Mouse (Mus musculus) testis, postnatal 10 days (tissue): ENCODE measurements at regions not wholly inside any gene's neighbourhood (a gene's known extent, or its start where the extent isn't known, plus 50 kb on each side); places are given as distances from the start of the nearest gene placed in this dataset.

ENCODE experiments used
- DNase-seq: peaks from one replicate; pipeline ENCODE4 v3.0.0; 2021; ENCODE audit warnings: low spot score

GRCm38 (mm10) chr15:72101730-72102129 lies 1732.6 kb upstream of the Gm6569 start:
- DNase-seq: no peak

- no peak for DNase-seq
Observed at GRCm38 (mm10) chr15:72105830-72106413, 1728.4 kb upstream of the Gm6569 start.

DNA sequence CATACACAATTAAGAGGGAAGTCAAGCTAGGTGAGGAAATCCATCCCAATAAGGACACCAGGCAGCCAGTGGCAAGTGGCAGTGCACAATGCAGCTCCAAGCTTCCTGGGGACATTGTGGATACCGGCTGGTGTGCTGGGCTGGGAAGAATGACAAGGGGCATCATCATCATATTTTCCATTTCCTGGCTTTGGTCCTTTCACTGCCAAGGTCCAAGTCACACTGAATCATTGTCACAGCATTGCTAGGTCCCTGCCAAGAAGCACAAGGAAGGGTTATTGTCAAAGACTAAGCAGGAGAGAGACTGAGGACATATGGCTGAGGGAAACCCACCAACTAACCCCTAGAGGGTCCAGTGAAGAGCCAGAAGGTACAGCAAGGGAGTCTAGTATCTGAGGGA lies 1723.8 kb upstream of the Gm6569 start:
- DNase-seq: no peak

DNA sequence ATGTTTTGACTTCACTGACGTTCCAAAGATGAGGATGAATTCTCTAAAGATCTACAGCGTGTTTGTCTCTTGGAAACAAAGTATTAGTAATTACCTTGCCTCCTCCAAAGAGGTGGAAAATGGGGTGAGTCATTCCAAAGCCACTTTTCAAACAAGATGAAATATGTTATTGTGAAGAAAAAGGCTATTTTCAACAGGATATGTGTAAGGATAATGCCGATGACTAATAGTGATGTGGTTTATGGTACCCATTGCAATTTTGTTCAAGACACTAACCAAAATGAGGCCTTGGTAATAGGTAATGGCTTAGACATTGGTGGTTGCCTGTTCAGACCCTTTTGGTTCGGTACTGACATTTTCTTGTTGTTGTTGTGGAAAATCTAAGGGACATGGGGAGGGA lies 1717.6 kb upstream of the Gm6569 start:
- DNase-seq: no peak

- no peak for DNase-seq
Observed at GRCm38 (mm10) chr15:72134226-72134625, 1700.1 kb upstream of the Gm6569 start.

DNA sequence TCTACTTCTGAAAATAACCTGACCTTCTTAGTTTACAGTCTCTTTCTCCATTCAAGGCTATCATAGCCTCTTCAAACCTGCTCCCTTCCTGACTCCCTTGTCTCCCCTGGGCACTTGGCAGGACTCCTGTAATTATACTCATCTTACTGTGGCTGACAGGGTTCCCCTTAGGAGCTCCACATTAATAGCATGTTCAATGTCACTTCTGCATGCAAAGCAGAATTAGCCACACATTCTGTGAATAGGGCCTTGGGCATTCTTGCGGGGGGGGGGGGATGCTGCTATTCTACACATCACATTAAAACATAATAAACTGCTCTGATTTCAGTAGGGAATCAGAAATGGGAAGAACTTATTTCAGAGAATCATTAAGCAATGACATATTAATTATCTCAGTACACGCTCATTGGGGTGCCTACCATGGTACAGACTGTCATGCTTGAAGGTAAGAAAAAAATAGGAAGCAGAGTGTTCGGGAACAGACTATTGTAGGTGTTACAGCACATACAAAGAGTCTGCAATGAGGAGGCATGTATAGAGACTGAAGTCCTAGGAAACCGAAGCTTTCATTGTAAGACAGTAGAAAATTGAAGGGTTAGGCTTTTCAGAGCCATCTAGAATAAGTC lies 1698.3 kb upstream of the Gm6569 start:
- no peak for DNase-seq

GRCm38 (mm10) chr15:72140122-72140521 lies 1694.2 kb upstream of the Gm6569 start:
- DNase-seq: no peak

DNA sequence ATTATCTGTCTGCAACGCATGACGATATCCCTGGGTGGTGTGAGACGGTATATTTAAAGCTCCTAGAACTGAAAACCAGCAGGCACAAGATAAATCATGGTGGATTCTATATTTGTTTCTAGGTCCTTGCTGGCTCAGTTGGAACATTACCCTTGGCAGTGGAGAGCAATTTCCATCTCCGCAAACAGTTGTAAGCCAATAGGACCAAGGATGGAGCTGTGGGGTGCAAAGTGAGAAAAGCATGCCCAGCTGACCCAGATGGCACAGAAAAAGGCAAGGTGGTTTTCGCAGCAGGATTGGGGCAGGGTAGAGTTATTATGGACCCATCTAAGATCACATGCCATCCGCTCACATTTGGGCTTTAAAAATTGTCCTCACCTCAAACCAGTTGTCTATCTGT lies 1683.8 kb upstream of the Gm6569 start:
- no peak for DNase-seq

DNA sequence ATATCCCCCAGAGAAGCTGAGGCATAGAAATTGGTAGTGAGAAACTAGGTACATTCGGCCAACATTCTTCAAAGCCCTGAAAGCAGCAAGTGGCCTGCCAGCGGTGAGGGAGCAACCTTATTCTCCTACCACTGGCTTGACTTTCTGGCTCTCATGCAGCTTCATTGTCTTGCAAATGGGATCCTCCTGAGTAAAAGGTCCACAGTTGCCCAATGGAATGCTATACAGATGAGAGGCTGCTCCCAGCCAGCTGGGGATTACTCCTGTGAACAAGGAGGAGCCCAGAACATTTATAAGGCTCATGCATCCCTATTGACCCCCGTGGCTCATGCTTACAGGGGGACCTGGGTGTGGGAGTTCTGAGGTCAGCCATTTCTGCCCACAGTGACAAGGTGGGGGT lies 1675.9 kb upstream of the Gm6569 start:
- DNase-seq: no peak

DNA sequence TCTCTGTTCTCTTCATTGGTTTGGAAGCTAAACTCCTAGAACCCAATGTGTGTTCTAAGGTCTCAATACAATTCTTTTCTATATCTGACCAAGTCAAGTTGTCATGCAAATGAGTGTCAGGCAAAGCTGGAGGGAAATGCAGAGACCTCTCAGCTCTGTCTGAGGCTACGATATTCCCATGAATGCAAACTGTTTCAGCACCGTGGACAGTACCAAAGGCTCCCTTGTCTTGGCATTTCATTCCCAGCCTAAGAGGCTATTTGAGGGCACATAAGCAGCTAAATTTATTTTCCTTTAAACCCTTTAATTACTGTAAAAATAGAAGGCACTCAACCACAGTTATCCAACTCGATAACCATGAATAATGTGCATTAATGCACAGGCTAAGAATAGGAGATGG lies 1633.5 kb upstream of the Gm6569 start:
- DNase-seq: peak; percentile 55

DNA sequence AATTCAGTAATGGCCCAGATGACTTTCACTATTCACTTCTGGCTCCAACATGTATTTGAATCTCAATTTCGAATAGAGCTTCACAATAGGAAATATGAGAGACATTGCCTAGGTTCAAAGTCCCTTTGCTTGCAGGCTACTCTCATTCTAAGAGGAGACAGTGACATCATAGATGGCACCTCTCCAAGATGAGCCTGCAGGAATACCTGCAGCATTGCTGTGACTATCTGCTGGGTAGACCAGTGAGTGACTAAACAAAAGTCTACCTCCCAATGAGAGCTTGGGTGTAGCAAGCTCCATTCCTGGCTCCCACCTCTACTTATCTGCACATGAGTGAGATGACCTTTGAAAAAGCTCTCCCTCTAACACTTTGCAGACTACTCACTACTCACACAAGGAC lies 1632.6 kb upstream of the Gm6569 start:
- no peak for DNase-seq

GRCm38 (mm10) chr15:72205240-72205799 lies 1629.0 kb upstream of the Gm6569 start:
- DNase-seq: no peak

DNA sequence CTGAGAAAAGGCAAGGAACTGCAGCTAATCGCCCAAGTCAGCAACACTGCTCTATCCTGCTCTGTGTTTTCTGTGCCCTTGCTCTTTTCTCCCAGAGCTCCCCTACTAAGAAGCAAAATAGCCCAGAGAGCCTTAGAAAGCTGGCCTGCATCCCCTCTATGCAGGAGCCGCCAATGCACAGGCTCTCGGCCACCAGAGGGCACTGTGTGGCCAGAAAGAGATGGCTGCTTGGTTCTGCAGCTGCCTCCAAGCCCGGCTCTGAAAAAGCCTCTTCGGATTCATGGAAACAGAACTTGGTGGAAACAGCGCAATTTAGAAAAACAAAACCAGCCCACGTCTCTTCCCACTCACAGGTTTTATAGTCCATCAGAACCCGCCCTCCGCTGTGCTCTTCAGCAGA lies 1628.4 kb upstream of the Gm6569 start:
- DNase-seq: peak; percentile 89

GRCm38 (mm10) chr15:72207589-72207988 lies 1626.8 kb upstream of the Gm6569 start:
- no peak for DNase-seq

DNA sequence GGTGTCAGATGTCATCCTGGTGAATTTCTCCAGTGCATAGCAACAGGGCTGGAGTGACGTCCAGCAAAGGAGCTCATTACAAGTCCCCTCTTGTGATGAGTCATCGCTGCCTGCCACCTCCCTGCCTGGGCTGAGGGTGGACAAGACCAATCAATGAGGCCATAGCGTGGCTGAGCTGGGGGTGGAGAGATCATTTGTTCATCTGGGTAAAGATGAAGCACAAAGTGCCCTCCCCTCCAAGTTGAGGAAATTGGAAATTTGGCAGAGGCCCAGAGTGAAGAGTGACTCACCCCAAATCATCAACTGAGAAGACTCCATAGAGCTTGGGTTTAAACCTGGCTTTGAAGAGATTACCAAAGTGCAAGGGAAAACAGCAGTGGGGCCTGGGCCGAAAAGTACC lies 1626.3 kb upstream of the Gm6569 start:
- no peak for DNase-seq

GRCm38 (mm10) chr15:72208973-72209372 lies 1625.4 kb upstream of the Gm6569 start:
- no peak for DNase-seq

- DNase-seq: no peak
Observed at GRCm38 (mm10) chr15:72217731-72218130, 1616.6 kb upstream of the Gm6569 start.

DNA sequence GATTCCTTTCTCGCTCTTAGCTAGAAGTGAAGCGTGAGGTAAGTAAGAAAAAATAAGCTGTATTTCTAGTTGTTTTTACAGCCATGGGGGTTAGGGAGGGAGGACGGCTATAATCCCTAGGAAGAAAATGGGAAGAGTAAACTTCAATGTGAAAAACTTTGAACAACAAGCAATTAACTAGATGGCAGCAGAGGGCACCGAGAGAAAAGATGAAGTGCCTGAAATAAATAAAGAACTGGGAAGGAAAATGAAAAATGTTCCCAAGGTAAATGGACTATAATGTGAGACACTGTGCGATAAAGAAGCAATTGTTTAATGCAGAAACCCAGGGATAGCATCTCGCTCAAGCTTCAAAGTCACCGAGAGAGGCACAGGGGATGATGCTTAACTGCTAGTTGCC lies 1614.4 kb upstream of the Gm6569 start:
- no peak for DNase-seq

DNA sequence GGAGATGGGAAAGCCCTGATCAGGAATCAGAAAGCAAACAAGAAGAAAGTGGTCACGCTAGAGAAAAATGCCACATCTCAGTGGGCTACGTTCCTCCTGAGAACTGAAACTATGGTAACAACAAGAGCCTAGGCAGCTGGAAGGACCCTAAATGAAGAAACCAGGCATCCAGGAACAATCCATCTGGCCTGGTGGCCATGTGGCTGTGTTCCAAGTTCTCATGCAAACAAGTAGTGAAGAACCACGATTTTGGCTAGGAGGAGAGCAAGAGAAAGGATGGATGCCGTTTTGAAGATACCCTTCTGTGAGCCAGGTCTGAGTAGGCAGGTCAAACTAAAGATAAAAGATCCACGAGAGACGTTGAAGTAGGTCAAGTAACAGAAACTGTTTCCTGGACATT lies 1613.6 kb upstream of the Gm6569 start:
- DNase-seq: no peak

DNA sequence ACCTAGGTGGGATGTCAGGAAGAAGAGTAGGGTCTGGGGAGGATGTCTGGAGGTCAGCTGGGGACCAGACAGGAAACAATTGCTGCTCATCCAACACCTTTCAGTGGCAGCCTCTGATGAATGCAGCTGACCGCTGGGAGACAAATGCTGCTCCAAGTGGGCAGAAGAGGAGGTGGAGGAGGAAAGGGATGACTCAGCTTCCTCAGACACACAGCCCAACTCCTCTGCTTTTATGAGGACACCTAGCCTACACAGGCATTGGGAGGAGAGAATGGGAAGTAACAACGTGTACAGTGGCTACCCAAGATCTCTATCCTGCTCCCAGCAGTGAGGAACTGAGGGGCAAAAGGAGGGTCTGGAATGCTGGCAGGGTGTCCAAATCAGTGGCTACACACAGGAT lies 1602.0 kb upstream of the Gm6569 start:
- DNase-seq: no peak

GRCm38 (mm10) chr15:72264619-72265018 lies 1569.7 kb upstream of the Gm6569 start:
- DNase-seq: no peak

GRCm38 (mm10) chr15:72283846-72284245 lies 1550.5 kb upstream of the Gm6569 start:
- DNase-seq: no peak

- no peak for DNase-seq
Observed at GRCm38 (mm10) chr15:72296648-72297047, 1537.7 kb upstream of the Gm6569 start.

DNA sequence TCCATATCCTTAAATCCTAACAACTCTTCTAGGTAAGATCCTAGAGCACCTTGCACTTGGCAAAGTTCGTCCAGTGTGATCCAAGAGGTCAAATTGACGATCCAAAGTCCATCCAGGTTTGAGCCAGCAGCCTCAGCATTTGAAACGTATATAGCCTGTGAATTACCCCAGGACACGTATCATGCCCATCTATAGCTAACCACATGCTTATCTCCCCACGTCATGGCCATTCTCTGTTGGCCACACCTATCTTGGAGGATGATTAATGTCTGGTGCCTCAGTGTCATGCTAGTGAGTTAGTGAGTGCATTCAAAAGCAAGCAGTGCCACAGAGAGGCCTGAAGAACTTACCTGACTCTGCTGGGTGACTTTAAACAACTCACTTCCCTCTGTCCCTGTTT lies 1521.9 kb upstream of the Gm6569 start:
- no peak for DNase-seq
